Mouse (Mus musculus): Measurements from ENCODE around the gene Htatip2.

The Htatip2 gene

GRCm38 (mm10) chr7:49786618-49787382 is 27.9 kb downstream of the Htatip2 start:
- peak; percentile 76 for DNase-seq (ENCODE audit: inconsistent ontology term)

- no peak for DNase-seq (ENCODE audit: inconsistent ontology term)
Observed at GRCm38 (mm10) chr7:49787383-49787645, 28.4 kb downstream of the Htatip2 start.

- DNase-seq (ENCODE audit: inconsistent ontology term): no peak
Observed at GRCm38 (mm10) chr7:49794304-49794703, 35.4 kb downstream of the Htatip2 start.

- no peak for DNase-seq (ENCODE audit: inconsistent ontology term)
Observed at GRCm38 (mm10) chr7:49797171-49797570, 38.3 kb downstream of the Htatip2 start.

- DNase-seq (ENCODE audit: inconsistent ontology term): no peak
Observed at GRCm38 (mm10) chr7:49803511-49803910, 44.6 kb downstream of the Htatip2 start.

- DNase-seq (ENCODE audit: inconsistent ontology term): no peak
Observed at GRCm38 (mm10) chr7:49804638-49805165, 45.8 kb downstream of the Htatip2 start.

- DNase-seq (ENCODE audit: inconsistent ontology term): no peak
Observed at GRCm38 (mm10) chr7:49805618-49806017, 46.7 kb downstream of the Htatip2 start.

- DNase-seq (ENCODE audit: inconsistent ontology term): no peak
Observed at GRCm38 (mm10) chr7:49807093-49807682, 48.3 kb downstream of the Htatip2 start.

GRCm38 (mm10) chr7:49807846-49808622 is 49.1 kb downstream of the Htatip2 start:
- no peak for DNase-seq (ENCODE audit: inconsistent ontology term)

GRCm38 (mm10) chr7:49809100-49809499 is 50.2 kb downstream of the Htatip2 start:
- peak; percentile 62 for DNase-seq (ENCODE audit: inconsistent ontology term)

- peak; percentile 24 for DNase-seq (ENCODE audit: inconsistent ontology term)
Observed at GRCm38 (mm10) chr7:49809562-49809961, 50.6 kb downstream of the Htatip2 start.

GRCm38 (mm10) chr7:49811346-49811745 is 52.4 kb downstream of the Htatip2 start:
- peak; percentile 10 for DNase-seq (ENCODE audit: inconsistent ontology term)

- peak; percentile 33 for DNase-seq (ENCODE audit: inconsistent ontology term)
Observed at GRCm38 (mm10) chr7:49819393-49819792, 60.5 kb downstream of the Htatip2 start.

- no peak for DNase-seq (ENCODE audit: inconsistent ontology term)
Observed at GRCm38 (mm10) chr7:49821370-49821769, 62.5 kb downstream of the Htatip2 start.

- no peak for DNase-seq (ENCODE audit: inconsistent ontology term)
Observed at GRCm38 (mm10) chr7:49822028-49822427, 63.1 kb downstream of the Htatip2 start.

All from Muller cell, postnatal 12 days (primary cell).